Mouse (Mus musculus): ENCODE results near the gene Vamp2.

Vamp2 gene

DNA sequence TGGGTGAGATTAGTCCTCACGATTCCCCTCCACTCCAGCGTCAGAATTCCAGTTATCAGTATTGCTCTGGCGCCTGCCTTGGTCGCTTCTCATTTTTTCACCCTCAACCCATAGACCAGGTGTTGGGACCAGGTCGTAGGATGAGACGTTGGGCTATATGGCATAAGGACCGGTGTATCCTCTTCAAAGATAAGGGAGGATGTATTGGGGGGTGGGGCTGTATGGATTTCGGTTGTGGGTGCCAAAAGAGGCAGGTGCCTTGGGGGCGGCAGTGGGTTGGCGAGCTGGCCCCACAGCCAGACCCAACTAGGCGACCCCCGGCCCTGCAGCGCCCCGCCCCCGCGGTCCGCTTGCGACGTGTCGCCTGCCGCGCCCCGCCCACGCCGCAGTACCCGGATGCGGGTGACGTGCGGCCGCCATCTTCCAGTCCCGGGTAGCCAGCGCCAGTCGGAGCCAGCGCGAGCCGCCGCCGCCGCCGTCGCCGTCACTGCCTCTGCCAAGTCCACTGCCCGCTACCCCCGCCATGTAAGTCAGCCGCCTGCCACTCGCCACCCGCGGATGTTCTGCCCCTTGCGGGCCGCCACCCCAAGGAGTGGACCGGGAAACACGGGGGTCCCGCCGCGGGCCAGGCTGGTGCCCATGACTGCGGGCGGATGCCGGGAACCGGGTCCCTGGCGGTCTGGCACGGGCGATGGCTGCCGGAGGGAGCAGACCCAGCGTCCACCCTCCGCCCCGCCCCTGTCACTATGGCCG is at the start of gene Vamp2:
Vamp2 (plus strand) TSS at position 388 of the 753 bp plus-strand sequence.
- no peak for DNase-seq (ENCODE audit: low read depth)

DNA sequence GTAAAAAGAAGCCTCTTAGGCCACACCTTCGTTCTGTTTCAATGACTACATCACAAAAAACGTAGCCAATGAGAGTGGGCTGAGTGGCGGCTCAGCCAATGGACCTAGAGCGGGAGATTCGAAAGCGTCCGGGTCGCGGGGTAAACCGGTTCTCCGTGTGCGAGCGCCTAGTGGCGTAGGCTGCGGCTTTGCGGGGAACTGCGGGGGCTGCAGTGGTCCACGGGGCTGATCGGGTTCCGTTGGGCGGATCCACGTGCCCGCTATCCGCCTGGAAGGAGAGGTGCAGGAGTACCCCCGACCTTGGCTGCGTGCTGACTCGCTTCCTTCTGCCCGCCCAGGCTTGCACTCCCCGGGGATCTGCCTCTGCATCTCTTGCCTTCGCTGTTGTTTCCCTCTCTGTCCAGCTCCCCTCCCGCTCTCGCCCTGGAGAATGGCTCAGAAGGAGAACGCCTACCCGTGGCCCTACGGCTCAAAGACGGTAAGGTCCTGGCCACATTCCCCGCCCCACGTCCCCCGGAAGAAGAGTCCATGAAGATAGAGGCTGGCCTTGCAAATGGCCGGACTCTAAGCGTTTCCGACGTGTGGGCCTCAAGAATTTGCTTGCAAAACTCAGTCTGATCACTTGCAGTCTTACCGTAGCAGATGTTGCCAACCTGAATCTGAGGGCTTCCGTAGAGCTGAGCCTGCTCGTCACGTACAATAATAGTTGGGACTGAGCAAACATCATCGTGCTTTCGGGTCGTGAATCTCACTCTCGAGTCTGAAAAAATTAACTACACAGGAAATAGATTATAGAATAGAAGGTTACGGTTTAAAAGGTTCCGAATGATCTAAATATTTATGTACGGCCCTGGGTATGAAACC is 42.5 kb upstream of the Vamp2 start, which contains the start of gene Aurkb:
Aurkb (plus strand) TSS at position 117 of the 864 bp plus-strand sequence.
- DNase-seq (ENCODE audit: low read depth) = peak; percentile 62

DNA sequence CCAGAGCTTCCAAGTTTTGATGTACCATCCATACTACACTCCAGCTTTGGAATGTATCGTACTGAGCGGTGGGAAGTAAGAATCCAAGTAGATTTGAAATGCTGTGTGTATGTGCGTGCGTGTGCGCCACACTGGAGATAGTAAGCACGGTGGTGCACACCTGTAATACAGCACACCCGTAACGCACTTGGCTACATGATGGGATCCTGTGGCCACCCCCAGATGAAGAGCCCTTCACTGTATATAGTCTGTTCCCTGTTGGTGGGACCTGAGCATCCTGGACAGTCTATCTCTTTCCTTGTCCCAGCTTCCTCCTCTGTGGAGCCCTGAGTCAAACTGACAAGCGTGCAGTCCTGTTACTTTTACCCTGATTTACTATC is 41.9 kb upstream of the Vamp2 start:
- DNase-seq (ENCODE audit: low read depth) = no peak

DNA sequence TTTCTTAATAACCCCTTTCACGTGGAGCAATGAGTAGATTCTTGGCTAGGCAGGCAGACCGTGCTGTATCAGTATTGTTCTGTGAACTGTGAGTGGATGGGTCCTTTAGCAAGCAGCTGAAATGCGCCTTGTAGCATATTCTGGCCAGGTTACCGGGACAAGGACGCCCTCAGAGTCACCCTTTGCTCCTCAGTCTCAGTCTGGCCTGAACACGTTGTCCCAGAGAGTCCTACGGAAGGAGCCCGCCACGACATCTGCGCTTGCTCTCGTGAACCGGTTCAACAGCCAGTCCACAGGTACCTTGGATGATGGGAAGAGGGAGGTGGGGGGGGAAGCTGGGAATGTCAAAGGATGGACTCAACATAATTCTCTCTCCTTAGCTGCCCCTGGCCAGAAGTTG is 40.7 kb upstream of the Vamp2 start:
- no peak for DNase-seq (ENCODE audit: low read depth)

DNA sequence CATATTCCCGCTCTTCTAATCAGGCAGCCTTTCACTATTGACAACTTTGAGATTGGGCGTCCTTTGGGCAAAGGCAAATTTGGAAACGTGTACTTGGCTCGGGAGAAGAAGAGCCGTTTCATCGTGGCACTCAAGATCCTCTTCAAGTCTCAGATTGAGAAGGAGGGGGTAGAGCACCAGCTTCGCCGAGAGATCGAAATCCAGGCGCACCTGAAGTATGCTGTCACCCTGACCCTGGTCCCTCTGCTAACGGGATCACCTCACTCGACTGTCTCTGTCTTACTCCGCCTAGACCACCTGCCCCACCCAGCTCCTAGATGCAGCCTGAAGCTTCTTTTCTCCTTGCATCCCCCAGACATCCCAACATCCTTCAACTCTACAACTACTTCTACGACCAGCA is 40.1 kb upstream of the Vamp2 start:
- no peak for DNase-seq (ENCODE audit: low read depth)

DNA sequence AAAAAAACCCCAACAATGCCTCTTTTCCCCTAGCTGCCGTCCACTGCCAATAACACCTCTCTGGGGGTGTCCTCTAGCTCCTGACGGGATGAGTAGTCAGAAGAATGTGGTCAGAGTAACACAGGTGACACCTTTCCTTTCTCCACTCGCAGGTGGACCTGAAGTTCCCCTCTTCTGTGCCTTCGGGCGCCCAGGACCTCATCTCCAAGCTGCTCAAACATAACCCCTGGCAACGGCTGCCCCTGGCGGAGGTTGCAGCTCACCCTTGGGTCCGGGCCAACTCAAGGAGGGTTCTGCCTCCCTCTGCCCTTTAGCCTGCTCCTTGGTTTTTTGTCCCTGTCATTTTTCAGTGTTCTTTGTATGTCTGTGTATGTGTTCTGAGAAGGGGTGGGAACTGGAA is 37.5 kb upstream of the Vamp2 start:
- no peak for DNase-seq (ENCODE audit: low read depth)

DNA sequence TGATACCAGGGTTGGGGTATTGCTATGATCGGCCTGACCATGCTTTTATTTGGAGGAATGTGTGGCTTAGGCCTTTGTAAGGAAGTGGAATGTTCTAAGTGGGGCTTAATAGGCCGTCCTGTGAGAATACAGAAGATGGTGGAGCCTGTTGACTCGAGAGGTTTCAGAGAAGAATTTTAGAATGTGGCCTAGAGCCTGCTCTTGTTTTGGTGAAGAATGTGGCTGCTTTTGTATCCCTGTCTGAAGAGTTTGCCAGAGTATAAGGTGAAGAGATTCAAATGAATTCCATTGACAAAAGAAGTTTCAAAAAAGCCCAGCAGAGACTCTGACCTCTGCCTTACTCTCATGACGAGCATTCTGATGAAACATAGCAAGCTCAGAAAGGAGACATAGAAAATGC is 36.5 kb upstream of the Vamp2 start:
- no peak for DNase-seq (ENCODE audit: low read depth)

DNA sequence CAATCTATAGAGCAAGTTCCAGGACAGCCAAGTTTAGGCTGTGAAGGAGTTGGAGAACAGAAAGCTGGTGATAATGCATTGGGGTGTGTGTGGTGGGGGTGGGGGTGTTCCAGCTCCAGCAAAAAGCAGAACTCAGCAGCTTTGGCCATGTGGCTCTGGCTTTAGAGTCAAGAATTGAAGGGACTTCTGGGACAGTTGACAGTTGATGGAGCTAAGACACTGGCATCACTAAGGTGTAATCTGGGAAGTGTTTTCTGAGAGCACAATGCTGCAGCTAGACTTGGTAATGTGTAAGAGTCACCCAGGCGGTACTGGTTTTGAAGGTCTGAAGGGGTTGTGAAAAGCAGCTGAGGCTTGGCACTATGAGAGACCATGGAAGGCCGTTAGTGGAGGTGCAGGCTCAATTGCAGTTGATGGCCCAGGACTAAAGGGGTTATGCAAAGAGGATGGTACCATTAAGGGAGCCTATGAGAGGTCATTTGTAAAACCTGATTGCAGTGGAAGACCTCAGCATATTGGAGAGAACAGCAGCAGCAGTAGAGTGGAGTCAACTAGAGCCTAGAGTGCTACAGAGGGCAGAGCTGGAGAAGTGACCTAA is 35.4 kb upstream of the Vamp2 start:
- DNase-seq (ENCODE audit: low read depth) = no peak

DNA sequence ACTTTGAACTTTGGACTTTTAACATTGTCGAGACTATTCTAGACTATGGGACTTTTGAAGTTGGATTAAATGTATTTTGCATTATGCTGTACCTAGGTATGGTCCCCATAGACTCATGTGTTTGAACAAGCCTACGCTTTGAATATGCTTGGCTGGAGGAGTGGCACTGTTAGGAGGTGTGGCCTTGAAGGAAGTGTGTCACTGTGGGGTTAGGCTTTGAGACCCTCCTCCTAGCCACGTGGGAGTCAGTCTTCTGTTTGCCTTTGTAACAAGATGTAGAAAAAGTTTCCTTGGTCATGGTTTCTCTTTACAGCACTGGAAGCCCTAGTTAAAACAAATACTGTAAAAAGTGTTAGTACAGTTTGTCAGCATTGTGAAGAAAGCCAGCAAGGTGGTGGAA is 34.4 kb upstream of the Vamp2 start:
- DNase-seq (ENCODE audit: low read depth) = no peak

DNA sequence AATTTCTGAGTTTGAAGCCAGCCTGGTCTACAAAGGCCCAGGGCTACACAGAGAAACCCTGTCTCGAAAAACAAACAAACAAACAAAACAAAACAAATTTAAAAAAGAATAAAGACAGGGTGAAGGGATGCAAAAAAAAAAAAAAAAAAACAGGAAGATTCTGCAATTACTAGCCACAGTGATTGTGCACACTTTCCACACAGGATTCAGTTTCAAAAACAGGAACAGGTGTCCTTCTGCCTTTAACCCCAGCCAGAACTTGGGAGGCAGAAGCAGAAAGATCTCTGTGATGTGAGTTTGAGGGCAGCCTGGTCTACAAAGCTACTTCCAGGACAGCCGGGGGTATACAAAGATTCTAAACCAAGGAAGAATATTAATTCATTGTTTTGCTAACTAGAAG is 30.0 kb upstream of the Vamp2 start:
- no peak for DNase-seq (ENCODE audit: low read depth)

DNA sequence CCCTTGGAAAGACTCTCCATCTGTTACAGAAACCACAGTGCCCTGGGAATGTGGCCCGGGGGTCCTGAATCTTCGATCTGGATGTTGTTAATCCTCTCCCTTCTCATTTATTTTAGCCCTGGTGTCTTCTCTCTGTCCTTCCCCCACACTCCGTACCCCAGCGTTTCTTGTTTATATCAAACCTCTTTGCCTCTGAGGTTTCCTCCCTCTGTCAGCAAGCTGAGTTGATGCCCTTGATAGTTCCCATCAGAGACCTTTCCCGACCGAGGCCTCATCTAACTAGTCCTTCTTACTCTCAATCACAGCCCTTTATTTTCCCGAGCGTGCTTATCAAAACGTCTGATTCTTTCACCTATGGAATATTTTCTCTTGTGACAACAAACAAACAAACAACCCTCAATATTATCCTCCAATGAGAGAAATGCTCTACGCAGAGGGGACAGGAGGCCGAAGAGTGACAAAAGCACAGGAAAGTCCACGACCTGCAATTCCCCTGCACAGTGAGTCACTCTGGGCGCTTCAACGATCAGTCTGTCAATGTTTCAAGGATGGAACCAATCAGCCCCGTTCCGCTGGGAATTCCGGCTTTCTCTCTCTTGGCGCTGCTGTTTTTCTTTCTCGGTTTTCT is 29.4 kb upstream of the Vamp2 start:
- DNase-seq (ENCODE audit: low read depth) = no peak

DNA sequence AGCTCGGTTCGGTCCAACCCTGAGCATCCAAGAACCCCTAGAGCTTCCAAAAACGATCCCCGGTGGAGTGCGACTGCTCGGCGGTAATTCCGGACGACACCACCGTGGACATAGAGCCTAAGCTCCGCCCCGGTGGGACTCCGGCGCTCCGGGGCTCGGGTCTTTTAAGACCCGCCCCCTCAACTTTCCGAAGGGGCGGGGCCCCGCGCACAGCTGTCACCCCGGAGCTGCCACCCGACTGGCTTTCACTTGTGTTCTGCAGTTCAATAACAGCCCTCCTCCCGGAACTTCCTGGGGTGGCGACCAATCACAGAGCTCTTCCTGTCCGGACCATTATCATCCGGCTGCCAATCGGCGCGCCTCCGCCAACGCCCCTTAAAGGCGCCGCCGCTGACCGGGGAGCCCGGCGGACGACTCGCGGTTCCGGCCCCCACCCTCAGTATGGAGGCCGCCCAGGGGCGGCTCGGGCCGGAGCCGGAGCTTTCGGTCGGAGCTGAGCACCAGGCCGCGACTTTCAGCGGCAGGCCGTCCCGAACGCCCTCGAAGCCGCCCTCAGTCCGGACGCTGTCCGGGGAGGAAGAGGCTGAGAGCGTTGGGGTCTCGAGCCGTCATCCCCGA is 28.8 kb upstream of the Vamp2 start, which contains the start of gene Borcs6:
Borcs6 (plus strand) TSS at position 361 of the 618 bp plus-strand sequence.
- DNase-seq (ENCODE audit: low read depth) = peak; percentile 93

DNA sequence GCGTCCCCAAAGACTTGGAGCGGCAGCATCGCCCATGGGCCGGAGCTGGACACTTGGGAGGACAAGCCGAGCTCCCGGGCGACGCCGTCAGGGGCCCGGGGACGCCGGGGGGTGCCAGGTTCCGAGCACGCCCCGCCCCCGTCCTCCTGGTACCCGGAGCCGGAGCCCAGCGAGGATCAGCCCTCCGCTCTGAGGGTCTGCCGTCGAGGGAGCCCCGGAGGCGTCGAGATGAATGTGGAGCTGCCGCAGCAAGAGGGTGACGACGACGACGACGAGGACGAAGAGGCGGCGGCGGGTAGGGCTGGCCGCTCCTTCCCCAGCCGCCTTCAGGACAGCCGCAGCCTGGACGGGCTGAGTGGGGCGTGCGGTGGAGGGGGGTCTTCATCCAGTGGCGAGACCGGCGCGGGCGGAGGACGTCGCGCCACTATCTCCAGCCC is 28.3 kb upstream of the Vamp2 start:
- no peak for DNase-seq (ENCODE audit: low read depth)

DNA sequence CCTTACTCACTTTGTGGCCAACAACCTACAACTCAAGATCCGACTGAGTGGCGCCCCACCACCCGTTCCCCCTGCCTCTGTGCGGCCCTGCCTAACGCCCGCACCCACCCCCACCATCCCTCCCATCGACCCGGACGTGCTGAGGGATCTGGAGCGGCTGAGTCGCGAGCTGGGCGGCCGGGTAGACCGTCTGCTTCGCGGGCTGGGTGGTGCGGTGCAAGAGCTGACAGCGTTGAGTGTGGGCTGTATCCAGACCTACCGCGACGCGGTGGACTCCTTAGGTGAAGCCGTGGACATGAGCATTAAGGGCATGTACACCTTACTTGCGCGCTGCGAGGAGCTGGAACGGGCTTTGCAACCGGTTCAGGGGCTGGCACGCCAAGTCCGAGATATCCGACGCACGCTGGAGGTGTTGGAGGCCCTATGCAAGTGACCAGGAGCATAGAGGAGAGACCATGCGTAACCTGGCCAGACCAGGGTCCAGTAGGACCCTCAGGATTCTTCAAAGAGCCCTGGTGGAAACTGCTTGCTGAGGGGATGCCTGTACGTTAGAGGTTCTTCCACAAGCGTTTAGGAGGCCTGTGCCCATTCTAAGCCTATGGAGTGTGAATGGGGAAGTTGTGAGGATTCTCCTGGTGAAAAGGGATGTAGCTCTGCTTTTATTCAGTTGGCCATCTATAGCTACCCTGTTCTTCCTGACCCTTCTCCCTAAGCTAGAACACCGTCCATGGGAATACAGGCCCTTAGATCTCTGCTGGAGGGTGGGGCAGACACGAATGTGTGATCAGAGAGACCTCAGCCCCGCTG is 27.6 kb upstream of the Vamp2 start:
- no peak for DNase-seq (ENCODE audit: low read depth)

DNA sequence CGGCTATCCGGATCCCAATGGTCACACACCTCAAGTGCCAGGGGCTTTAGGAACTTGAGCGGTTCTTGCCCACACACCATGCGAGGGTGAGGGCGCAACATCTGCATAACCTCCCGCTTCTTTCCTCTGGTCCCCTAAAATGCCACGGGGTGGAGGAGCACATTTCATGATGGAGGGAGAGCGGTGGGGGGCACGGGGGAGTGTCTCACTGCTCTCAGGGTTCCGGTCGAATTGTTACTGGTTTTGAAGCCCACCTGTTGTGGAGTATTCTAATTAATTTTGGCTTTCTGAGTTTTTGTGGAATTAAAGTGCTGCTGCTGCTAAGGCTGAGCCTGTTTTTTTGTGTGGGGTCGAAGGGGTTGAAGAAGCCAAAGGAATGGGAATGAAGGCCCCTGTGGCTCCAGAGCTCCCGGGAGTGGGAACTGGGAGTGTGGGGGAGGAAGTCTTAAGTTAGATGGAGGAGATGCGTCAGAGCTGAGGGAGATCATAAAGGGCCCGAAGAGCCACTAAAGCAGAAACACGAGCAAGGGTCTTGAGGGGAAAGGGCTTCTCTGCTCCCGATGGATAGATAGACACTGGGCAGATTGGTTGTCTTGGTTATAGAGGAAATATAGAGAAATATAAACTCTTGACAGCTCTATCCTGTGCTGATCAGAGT is 26.9 kb upstream of the Vamp2 start:
- no peak for DNase-seq (ENCODE audit: low read depth)

DNA sequence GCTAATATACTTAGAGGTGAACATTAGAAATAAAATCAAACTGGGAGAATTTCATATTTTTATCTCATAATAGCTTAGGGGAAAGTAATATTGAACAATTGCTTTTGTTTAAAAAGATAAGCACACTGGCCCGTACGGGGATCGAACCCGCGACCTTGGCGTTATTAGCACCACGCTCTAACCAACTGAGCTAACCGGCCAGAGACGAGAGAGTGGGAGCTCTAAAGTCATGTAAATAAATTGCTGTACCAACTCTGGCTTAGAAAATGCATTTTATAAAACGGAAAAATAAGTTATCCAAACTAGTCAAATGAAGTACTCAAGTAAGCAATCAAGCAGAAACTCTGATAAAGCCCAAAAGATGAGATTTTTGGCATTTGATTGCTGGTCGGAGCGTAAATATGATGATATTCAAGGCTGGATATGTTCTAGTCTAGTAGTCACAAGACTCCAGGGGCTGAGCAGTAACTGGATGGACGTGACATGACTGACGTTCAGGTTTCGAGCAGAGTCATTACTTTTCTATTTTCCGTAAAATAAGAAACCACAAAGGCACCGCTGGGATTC is 26.0 kb upstream of the Vamp2 start:
- DNase-seq (ENCODE audit: low read depth) = no peak

DNA sequence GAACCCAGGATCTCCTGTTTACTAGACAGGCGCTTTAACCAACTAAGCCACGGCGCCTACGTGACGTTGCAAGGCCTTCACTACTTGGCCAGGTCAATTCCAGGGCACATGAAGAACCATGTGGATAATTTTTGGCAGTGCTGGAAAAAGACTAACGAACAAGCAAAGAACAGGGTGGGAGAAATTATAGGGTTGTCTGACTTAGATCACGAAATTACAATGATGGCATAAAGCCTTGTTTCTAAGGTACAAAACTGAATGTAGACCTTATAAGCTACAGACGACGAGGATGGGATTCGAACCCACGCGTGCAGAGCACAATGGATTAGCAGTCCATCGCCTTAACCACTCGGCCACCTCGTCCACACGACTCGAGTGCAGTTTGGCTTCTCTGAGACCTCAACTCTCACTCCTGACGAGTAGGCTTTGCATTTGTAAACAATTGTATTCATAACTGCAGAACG is 25.5 kb upstream of the Vamp2 start:
- DNase-seq (ENCODE audit: low read depth) = peak; percentile 85

DNA sequence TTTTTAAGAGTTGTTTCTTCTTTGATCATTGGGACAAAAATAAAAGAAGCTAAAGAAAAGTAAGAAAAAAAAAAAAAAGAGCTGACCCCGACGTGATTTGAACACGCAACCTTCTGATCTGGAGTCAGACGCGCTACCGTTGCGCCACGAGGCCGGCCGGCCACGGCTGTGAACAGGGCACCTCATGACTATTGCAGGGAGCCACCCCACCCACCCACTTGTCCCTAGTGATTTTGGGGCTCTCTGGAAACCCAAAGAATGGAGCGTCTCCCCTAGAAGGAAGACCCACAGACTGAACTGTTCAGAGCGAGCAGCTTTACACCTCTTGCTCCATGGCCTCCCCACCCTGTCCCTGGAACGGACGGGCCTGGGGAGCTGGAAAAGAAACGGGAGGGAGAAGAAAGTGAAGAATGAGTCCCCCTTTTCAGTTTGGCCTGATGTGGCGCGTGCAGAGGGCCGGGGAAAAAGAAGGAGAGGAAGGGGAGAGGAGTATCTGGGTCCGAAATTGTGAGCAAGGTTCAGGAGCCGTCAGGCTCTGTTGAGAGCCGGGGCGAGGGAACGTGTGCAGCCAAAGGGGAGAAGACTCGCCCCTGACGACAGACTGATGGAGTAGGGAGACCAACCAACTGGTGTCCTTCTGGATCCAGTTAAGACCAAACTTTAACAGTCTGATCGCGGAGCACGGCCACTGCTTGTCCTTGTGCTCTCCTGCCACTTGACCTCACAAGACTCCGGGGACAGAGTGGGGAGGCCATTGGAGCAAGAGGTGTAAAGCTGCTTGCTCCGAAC is 24.7 kb upstream of the Vamp2 start:
- no peak for DNase-seq (ENCODE audit: low read depth)

All from fibroblast of lung, adult 2 months (primary cell).